Mouse (Mus musculus) G1E (cell line): ENCODE measurements around the gene Adat1.

ENCODE experiments used
- CTCF ChIP-seq: IDR thresholded peaks from 2 replicates; pipeline ENCODE4 v1.5.1; 2012; ENCODE audit warnings: low read depth, low read length, inconsistent platforms, mixed read lengths
- GATA1 ChIP-seq: IDR thresholded peaks from 2 replicates; pipeline ENCODE4 v1.6.1; 2012; ENCODE audit warnings: borderline replicate concordance, low read length, inconsistent platforms, mixed read lengths
- GATA2 ChIP-seq: IDR thresholded peaks from 2 replicates; pipeline ENCODE4 v1.6.1; 2012; ENCODE audit warnings: low read depth, low read length, inconsistent platforms, borderline replicate concordance
- POLR2AphosphoS5 ChIP-seq: IDR thresholded peaks from 2 replicates; pipeline ENCODE4 v1.6.1; 2012; ENCODE audit warnings: low read depth, low read length, inconsistent platforms; ENCODE audit not compliant: insufficient replicate concordance
- TAL1 ChIP-seq: conservative IDR thresholded peaks from 2 replicates; pipeline ENCODE4 v1.6.1; 2012; ENCODE audit warnings: low read depth, low read length, inconsistent platforms, mixed read lengths

DNA sequence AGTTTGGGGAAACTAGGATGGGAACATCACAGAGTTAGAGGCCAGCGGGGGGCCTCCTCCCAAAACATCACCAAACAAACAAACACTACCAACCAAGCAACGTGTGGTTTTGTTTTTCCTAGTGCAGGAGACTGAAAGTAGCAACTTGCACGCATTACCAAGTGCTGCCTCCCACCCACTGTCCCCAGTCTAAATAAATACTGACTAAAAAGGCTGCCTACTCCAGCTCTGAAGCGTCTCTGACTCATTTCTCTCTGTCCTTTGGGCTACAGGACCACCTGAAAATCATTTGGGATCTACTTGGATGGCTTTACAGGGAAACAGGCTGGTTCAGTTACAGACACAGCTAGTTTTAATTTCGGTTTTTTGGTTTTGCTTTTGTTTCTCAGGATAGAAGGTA, 27.8 kb downstream of the Adat1 start:
- TF ChIP-seq CTCF (no peak), POLR2AphosphoS5 (no peak), GATA1 (no peak), TAL1 (no peak), GATA2 (no peak)
